Mouse (Mus musculus) kidney, adult 11 months (tissue): ENCODE results near the gene Tmbim6.

ENCODE experiments used
- DNase-seq: peaks from one replicate; pipeline ENCODE4 v3.0.0; 2022

The Tmbim6 gene

GRCm38 (mm10) chr15:99392486-99393385 lies at the start of gene Tmbim6:
TSS of gene Tmbim6 (plus strand) at chr15:99392882.
- DNase-seq = peak; percentile 100

- no peak for DNase-seq
These were observed 49.1 kb upstream of the Tmbim6 start for GRCm38 (mm10) chr15:99343414-99344147.

GRCm38 (mm10) chr15:99344148-99344870 lies 48.4 kb upstream of the Tmbim6 start:
- no peak for DNase-seq

GRCm38 (mm10) chr15:99344961-99345360 lies 47.7 kb upstream of the Tmbim6 start:
- no peak for DNase-seq

GRCm38 (mm10) chr15:99351610-99352009 lies 41.1 kb upstream of the Tmbim6 start:
- DNase-seq = no peak

GRCm38 (mm10) chr15:99352306-99352705 lies 40.4 kb upstream of the Tmbim6 start:
- DNase-seq = no peak

- no peak for DNase-seq
These were observed 37.0 kb upstream of the Tmbim6 start for GRCm38 (mm10) chr15:99355660-99356059.

GRCm38 (mm10) chr15:99356462-99356861 lies 36.2 kb upstream of the Tmbim6 start:
- DNase-seq = no peak

- no peak for DNase-seq
These were observed 33.7 kb upstream of the Tmbim6 start for GRCm38 (mm10) chr15:99358952-99359351.

- DNase-seq = no peak
These were observed 28.6 kb upstream of the Tmbim6 start for GRCm38 (mm10) chr15:99364022-99364530.

- no peak for DNase-seq
These were observed 27.8 kb upstream of the Tmbim6 start for GRCm38 (mm10) chr15:99364921-99365320.

GRCm38 (mm10) chr15:99368583-99369266 lies 24.0 kb upstream of the Tmbim6 start:
- no peak for DNase-seq

GRCm38 (mm10) chr15:99369391-99370171 lies 23.1 kb upstream of the Tmbim6 start:
- no peak for DNase-seq

- peak; percentile 92 for DNase-seq
These were observed 22.4 kb upstream of the Tmbim6 start, which contains the start of gene Fmnl3 for GRCm38 (mm10) chr15:99370259-99370691. TSS of gene Fmnl3 (minus strand) at chr15:99370482.

GRCm38 (mm10) chr15:99371526-99372340 lies 20.9 kb upstream of the Tmbim6 start:
- no peak for DNase-seq

GRCm38 (mm10) chr15:99372761-99373160 lies 19.9 kb upstream of the Tmbim6 start:
- DNase-seq = no peak

GRCm38 (mm10) chr15:99375036-99375435 lies 17.6 kb upstream of the Tmbim6 start:
- DNase-seq = no peak

- DNase-seq = no peak
These were observed 17.1 kb upstream of the Tmbim6 start for GRCm38 (mm10) chr15:99375581-99375980.

- DNase-seq = no peak
These were observed 16.4 kb upstream of the Tmbim6 start for GRCm38 (mm10) chr15:99376240-99376639.

GRCm38 (mm10) chr15:99382893-99383292 lies 9.8 kb upstream of the Tmbim6 start:
- peak; percentile 80 for DNase-seq
